Mouse (Mus musculus): ENCODE measurements at regions not wholly inside any gene's neighbourhood (a gene's known extent, or its start where the extent isn't known, plus 50 kb on each side); places are given as distances from the start of the nearest gene placed in this dataset.

- WGBS, result 41% methylated on average over 1 of the region's 1 CpGs
- no peaks in the 10 kb centered on the region for H3K36me3 ChIP-seq (ENCODE audit: insufficient read depth, low read length)
- H3K9ac ChIP-seq (ENCODE audit: low read depth, low read length), result no peak overlapping the region
- no peak for TF ChIP-seq CTCF (IDR thresholded peaks at IDR 0.05; ENCODE audit: low read depth)
- no peak overlapping the region for H3K4me3 ChIP-seq (replicated peaks; ENCODE audit: low read depth, low read length)
- H3K27me3 ChIP-seq (ENCODE audit: insufficient read depth, low read length), result no peaks in the 10 kb centered on the region
- DNase-seq (ENCODE audit: low spot score) (no peak), ATAC-seq (replicated peaks; ENCODE audit: low FRiP score, low read depth) (no peak)
- no peaks in the 10 kb centered on the region for H3K4me1 ChIP-seq (replicated peaks; ENCODE audit: insufficient read depth, low read length)
- H3K9me3 ChIP-seq (replicated peaks; ENCODE audit: low read length), result no peaks in the 10 kb centered on the region
- H3K4me2 ChIP-seq (ENCODE audit: low read length), result no peak overlapping the region
- no peak overlapping the region for H3K27ac ChIP-seq
Measured at GRCm38 (mm10) chr1:128860537-128860936, 268.4 kb upstream of the Cxcr4 start.

- H3K27ac ChIP-seq, result no peak overlapping the region
- no peak overlapping the region for H3K4me3 ChIP-seq (replicated peaks; ENCODE audit: low read depth, low read length)
- no peaks in the 10 kb centered on the region for H3K27me3 ChIP-seq (ENCODE audit: insufficient read depth, low read length)
- TF ChIP-seq CTCF (IDR thresholded peaks at IDR 0.05; ENCODE audit: low read depth), result no peak
- no peak overlapping the region for H3K9ac ChIP-seq (ENCODE audit: low read depth, low read length)
- no peaks in the 10 kb centered on the region for H3K9me3 ChIP-seq (replicated peaks; ENCODE audit: low read length)
- ATAC-seq (replicated peaks; ENCODE audit: low FRiP score, low read depth) (no peak), DNase-seq (ENCODE audit: low spot score) (no peak)
- H3K4me1 ChIP-seq (replicated peaks; ENCODE audit: insufficient read depth, low read length), result no peaks in the 10 kb centered on the region
- 28% methylated on average over 7 of the region's 7 CpGs for WGBS
- no peaks in the 10 kb centered on the region for H3K36me3 ChIP-seq (ENCODE audit: insufficient read depth, low read length)
- no peak overlapping the region for H3K4me2 ChIP-seq (ENCODE audit: low read length)
Measured at GRCm38 (mm10) chr1:128860094-128860493, 268.0 kb upstream of the Cxcr4 start.

DNA sequence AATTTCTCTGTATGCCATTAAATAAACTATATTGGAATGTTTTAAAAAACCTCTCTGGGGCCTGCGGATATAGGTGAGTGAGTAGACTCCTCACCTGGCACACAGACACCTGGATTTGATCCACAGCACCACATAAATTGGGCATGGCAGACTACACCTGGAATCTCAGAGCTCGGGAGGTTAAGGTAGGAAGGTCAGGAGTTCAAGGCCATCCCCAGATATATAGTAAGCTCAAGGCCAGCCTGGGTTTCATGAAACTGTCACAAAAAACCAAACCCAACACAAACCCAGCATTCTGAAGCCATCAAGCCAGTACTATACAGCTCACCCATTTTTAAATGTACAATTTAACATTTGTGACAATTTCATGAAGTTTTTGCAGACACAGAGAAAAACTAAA lies 266.6 kb upstream of the Cxcr4 start:
- no peaks in the 10 kb centered on the region for H3K36me3 ChIP-seq (ENCODE audit: insufficient read depth, low read length)
- ATAC-seq (replicated peaks; ENCODE audit: low FRiP score, low read depth), result no peak
- H3K27me3 ChIP-seq (ENCODE audit: insufficient read depth, low read length), result no peaks in the 10 kb centered on the region
- no peak overlapping the region for H3K9ac ChIP-seq (ENCODE audit: low read depth, low read length)
- H3K9me3 ChIP-seq (replicated peaks; ENCODE audit: low read length), result no peaks in the 10 kb centered on the region
- no peak overlapping the region for H3K4me3 ChIP-seq (replicated peaks; ENCODE audit: low read depth, low read length)
- TF ChIP-seq CTCF (IDR thresholded peaks at IDR 0.05; ENCODE audit: low read depth), result no peak
- H3K4me2 ChIP-seq (ENCODE audit: low read length), result no peak overlapping the region
- 69% methylated on average over 2 of the region's 2 CpGs for WGBS
- H3K4me1 ChIP-seq (replicated peaks; ENCODE audit: insufficient read depth, low read length), result no peaks in the 10 kb centered on the region
- H3K27ac ChIP-seq, result no peak overlapping the region
- DNase-seq (ENCODE audit: low spot score), result no peak

- H3K4me1 ChIP-seq (replicated peaks; ENCODE audit: insufficient read depth, low read length), result no peaks in the 10 kb centered on the region
- no peak overlapping the region for H3K27ac ChIP-seq
- no peak for TF ChIP-seq CTCF (IDR thresholded peaks at IDR 0.05; ENCODE audit: low read depth)
- H3K36me3 ChIP-seq (ENCODE audit: insufficient read depth, low read length), result no peaks in the 10 kb centered on the region
- ATAC-seq (replicated peaks; ENCODE audit: low FRiP score, low read depth) (no peak), DNase-seq (ENCODE audit: low spot score) (no peak)
- no peak overlapping the region for H3K4me3 ChIP-seq (replicated peaks; ENCODE audit: low read depth, low read length)
- WGBS, result 72% methylated on average over 2 of the region's 2 CpGs
- no peaks in the 10 kb centered on the region for H3K27me3 ChIP-seq (ENCODE audit: insufficient read depth, low read length)
- no peaks in the 10 kb centered on the region for H3K9me3 ChIP-seq (replicated peaks; ENCODE audit: low read length)
- no peak overlapping the region for H3K9ac ChIP-seq (ENCODE audit: low read depth, low read length)
- H3K4me2 ChIP-seq (ENCODE audit: low read length), result no peak overlapping the region
Measured at GRCm38 (mm10) chr1:128856933-128857332, 264.8 kb upstream of the Cxcr4 start.

GRCm38 (mm10) chr1:128854649-128855048 lies 262.6 kb upstream of the Cxcr4 start:
- ATAC-seq (replicated peaks; ENCODE audit: low FRiP score, low read depth) (no peak), DNase-seq (ENCODE audit: low spot score) (no peak)
- Histone ChIP-seq H3K36me3 (ENCODE audit: insufficient read depth, low read length) (no peaks in the 10 kb centered on the region), H3K9me3 (replicated peaks; ENCODE audit: low read length) (no peaks in the 10 kb centered on the region), H3K4me2 (ENCODE audit: low read length) (no peak overlapping the region), H3K4me1 (replicated peaks; ENCODE audit: insufficient read depth, low read length) (no peaks in the 10 kb centered on the region), H3K27ac (no peak overlapping the region), H3K4me3 (replicated peaks; ENCODE audit: low read depth, low read length) (no peak overlapping the region), H3K27me3 (ENCODE audit: insufficient read depth, low read length) (no peaks in the 10 kb centered on the region), H3K9ac (ENCODE audit: low read depth, low read length) (no peak overlapping the region)
- WGBS, result 67% methylated on average over 9 of the region's 9 CpGs
- no peak for TF ChIP-seq CTCF (IDR thresholded peaks at IDR 0.05; ENCODE audit: low read depth)

DNA sequence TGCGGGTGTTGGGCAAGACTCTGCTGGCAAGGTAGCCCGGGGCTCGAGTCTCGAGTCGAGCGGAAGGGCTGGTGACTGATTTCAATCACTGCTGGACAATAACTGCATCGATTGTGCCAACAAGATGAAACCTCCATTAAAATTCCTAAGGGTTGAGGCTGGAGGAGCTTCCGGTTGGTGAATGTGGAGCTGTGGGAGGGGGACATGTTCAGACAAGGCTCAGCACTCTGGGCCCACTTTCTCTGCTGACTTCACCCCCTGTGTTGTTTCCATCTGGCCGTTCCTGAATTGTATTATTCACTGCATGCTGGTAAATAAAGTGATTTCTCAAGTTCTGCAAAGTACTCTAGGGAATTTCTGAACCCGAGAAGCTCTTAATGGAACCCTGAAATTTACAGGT lies 261.2 kb upstream of the Cxcr4 start:
- Histone ChIP-seq H3K9me3 (replicated peaks; ENCODE audit: low read length) (no peaks in the 10 kb centered on the region), H3K4me2 (ENCODE audit: low read length) (no peak overlapping the region), H3K9ac (ENCODE audit: low read depth, low read length) (no peak overlapping the region), H3K36me3 (ENCODE audit: insufficient read depth, low read length) (no peaks in the 10 kb centered on the region), H3K27me3 (ENCODE audit: insufficient read depth, low read length) (no peaks in the 10 kb centered on the region), H3K4me3 (replicated peaks; ENCODE audit: low read depth, low read length) (no peak overlapping the region), H3K27ac (no peak overlapping the region), H3K4me1 (replicated peaks; ENCODE audit: insufficient read depth, low read length) (no peaks in the 10 kb centered on the region)
- ATAC-seq (replicated peaks; ENCODE audit: low FRiP score, low read depth), result no peak
- no peak for DNase-seq (ENCODE audit: low spot score)
- no peak for TF ChIP-seq CTCF (IDR thresholded peaks at IDR 0.05; ENCODE audit: low read depth)
- 94% methylated on average over 9 of the region's 10 CpGs for WGBS

DNA sequence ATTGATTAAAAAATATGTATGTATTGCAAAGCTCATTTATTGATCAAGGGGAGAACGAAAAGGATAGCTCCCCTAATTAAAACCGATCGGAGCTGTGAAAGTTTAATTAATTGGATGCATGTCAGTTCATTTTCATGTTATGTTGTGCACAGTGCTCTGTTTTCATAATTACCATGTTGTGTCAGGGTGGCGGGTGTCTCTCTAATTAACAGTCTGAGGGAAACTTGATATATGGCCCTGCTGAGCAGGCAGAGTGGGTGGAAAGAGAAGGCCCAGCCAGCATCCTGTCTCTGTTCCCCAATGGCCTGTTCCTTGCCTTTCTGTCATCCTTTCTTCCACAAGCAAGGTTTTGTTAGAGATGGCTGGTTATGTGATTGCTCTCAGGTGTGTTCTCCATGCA lies 245.3 kb upstream of the Cxcr4 start:
- H3K9ac ChIP-seq (ENCODE audit: low read depth, low read length), result no peak overlapping the region
- H3K4me1 ChIP-seq (replicated peaks; ENCODE audit: insufficient read depth, low read length), result no peaks in the 10 kb centered on the region
- no peak overlapping the region for H3K4me2 ChIP-seq (ENCODE audit: low read length)
- no peaks in the 10 kb centered on the region for H3K9me3 ChIP-seq (replicated peaks; ENCODE audit: low read length)
- ATAC-seq (replicated peaks; ENCODE audit: low FRiP score, low read depth) (no peak), DNase-seq (ENCODE audit: low spot score) (no peak)
- H3K36me3 ChIP-seq (ENCODE audit: insufficient read depth, low read length), result no peaks in the 10 kb centered on the region
- H3K4me3 ChIP-seq (replicated peaks; ENCODE audit: low read depth, low read length), result no peak overlapping the region
- WGBS, result 76% methylated on average over 4 of the region's 4 CpGs
- H3K27me3 ChIP-seq (ENCODE audit: insufficient read depth, low read length), result no peaks in the 10 kb centered on the region
- no peak for TF ChIP-seq CTCF (IDR thresholded peaks at IDR 0.05; ENCODE audit: low read depth)
- H3K27ac ChIP-seq, result no peak overlapping the region
